Mouse (Mus musculus): ENCODE data around the gene Pnmt. TPM values are rescaled to one million over a fixed set of nuclear protein-coding genes. Genes with fewer than 3 reads are reported as not detected.

Pnmt gene
- polyA plus RNA-seq, 1 experiment, result not detected

DNA sequence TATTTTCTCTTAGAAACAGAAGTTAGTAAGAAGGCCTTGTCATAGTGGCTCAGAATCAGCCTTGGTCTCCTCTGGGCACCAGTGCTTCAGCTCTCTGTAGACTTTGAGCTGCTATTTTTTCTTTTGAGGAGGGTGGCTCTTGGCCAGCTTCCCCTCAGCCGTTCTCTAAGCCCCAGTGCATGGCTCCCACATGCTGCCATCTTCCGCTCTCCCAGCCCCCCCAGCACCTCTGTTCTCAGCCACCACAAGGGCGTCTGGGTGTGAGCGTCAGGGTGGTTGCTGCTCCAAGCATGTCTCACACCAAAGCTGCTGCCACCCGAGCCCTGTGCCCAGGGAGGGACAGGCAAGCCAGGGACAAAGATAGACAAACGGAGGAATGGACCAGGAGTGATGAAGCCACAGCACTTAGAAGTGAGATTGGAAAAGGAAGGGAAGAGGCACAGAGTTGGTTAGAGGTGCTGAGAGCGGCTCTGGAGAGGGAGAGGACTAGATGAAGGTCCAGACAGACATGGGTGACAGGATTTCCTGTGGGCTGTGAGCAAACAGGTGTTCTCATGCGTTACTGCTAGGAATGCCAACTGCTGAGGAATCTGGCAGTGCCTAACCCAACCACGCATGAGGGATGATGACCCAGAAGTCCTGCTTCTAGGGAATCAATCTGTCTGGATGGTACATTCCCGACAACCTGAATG lies 18.9 kb upstream of the Pnmt start:
- Histone ChIP-seq H3K27me3 (ENCODE audit: control insufficient read depth) (no peaks in the 10 kb centered on the region), H3K4me1 (ENCODE audit: control insufficient read depth) (no peaks in the 10 kb centered on the region; the same call in 1 of the 2 replicates), H3K36me3 (ENCODE audit: control insufficient read depth) (no peaks in the 10 kb centered on the region; the same call in 1 of the 2 replicates), H3K9me3 (ENCODE audit: control insufficient read depth, low read length) (no peaks in the 10 kb centered on the region), H3K4me3 (replicated peaks) (no peak overlapping the region)
- TF ChIP-seq GATA1 (IDR thresholded peaks at IDR 0.05; ENCODE audit: low read length) (no peak), TAL1 (IDR thresholded peaks at IDR 0.05; ENCODE audit: low read length) (no peak)

DNA sequence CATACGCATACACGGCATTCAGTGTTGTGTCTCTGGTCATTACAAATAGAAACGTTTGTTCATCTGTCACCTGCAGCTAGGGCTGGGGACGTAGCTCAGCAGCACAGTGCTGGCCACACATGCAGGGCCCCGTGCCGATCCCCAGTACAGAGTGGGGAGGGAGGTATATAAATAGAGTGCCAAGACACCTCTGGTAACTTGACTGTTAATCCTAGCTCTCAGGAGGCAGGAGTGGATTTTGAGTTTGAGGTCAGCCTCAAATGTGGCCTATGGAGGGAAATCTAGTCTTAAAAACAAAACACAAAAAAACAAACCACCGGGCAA lies 18.4 kb upstream of the Pnmt start:
- no peaks in the 10 kb centered on the region; the same call in 1 of the 2 replicates for H3K4me1 ChIP-seq (ENCODE audit: control insufficient read depth)
- H3K4me3 ChIP-seq (replicated peaks), result no peak overlapping the region
- H3K36me3 ChIP-seq (ENCODE audit: control insufficient read depth), result no peaks in the 10 kb centered on the region; the same call in 1 of the 2 replicates
- H3K9me3 ChIP-seq (ENCODE audit: control insufficient read depth, low read length), result no peaks in the 10 kb centered on the region
- H3K27me3 ChIP-seq (ENCODE audit: control insufficient read depth), result no peaks in the 10 kb centered on the region
- TF ChIP-seq GATA1 (IDR thresholded peaks at IDR 0.05; ENCODE audit: low read length) (no peak), TAL1 (IDR thresholded peaks at IDR 0.05; ENCODE audit: low read length) (no peak)

DNA sequence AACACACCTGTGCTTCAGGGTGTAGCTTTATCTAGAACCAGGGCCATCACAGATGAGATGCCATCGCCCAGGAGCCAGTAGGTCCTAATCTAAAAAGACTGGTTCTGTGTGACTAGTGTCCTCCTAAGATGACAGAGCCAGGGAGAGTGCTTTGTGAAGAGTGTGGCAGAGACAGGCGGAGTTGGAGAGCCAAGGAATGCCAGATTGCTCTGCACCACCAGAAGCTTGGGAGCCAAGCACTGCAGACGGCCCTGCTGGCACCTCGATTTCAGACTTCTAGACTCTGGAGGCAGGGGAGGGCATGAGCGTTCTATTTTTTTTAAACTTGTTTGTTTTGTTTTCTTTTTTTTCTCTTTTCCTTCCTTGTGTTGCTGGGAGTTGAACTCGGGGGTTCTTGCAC lies 16.9 kb upstream of the Pnmt start:
- no peaks in the 10 kb centered on the region for H3K27me3 ChIP-seq (ENCODE audit: control insufficient read depth)
- H3K4me1 ChIP-seq (ENCODE audit: control insufficient read depth), result no peaks in the 10 kb centered on the region; the same call in 1 of the 2 replicates
- no peak overlapping the region for H3K4me3 ChIP-seq (replicated peaks)
- H3K9me3 ChIP-seq (ENCODE audit: control insufficient read depth, low read length), result no peaks in the 10 kb centered on the region
- TF ChIP-seq TAL1 (IDR thresholded peaks at IDR 0.05; ENCODE audit: low read length), result no peak
- no peak for TF ChIP-seq GATA1 (IDR thresholded peaks at IDR 0.05; ENCODE audit: low read length)
- peaks cover 7% of the 10 kb centered on the region for H3K36me3 ChIP-seq (ENCODE audit: control insufficient read depth)

DNA sequence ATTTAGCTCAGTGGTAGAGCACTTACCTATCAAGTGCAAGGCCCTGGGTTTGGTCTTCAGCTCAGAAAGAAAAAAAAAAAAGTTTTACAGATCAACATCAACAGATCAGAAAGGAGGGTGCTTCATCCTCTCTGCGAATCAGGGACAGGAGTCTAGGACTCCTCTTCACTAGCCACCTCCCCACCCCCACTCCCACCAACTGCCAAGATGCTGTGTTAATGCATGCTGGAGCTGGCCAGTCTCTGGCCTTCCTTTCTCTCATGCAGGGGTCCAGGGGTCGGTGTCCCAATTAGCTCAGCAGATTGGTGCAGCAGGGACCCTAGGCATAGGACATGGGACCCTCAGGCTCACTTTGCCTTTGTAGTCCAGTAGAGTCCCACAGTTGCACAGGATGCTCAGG lies 15.7 kb upstream of the Pnmt start:
- H3K4me1 ChIP-seq (ENCODE audit: control insufficient read depth), result no peaks in the 10 kb centered on the region; the same call in 1 of the 2 replicates
- H3K27me3 ChIP-seq (ENCODE audit: control insufficient read depth), result no peaks in the 10 kb centered on the region
- no peaks in the 10 kb centered on the region for H3K9me3 ChIP-seq (ENCODE audit: control insufficient read depth, low read length)
- TF ChIP-seq GATA1 (IDR thresholded peaks at IDR 0.05; ENCODE audit: low read length), result no peak
- peaks cover 20% of the 10 kb centered on the region for H3K36me3 ChIP-seq (ENCODE audit: control insufficient read depth)
- no peak overlapping the region for H3K4me3 ChIP-seq (replicated peaks)

DNA sequence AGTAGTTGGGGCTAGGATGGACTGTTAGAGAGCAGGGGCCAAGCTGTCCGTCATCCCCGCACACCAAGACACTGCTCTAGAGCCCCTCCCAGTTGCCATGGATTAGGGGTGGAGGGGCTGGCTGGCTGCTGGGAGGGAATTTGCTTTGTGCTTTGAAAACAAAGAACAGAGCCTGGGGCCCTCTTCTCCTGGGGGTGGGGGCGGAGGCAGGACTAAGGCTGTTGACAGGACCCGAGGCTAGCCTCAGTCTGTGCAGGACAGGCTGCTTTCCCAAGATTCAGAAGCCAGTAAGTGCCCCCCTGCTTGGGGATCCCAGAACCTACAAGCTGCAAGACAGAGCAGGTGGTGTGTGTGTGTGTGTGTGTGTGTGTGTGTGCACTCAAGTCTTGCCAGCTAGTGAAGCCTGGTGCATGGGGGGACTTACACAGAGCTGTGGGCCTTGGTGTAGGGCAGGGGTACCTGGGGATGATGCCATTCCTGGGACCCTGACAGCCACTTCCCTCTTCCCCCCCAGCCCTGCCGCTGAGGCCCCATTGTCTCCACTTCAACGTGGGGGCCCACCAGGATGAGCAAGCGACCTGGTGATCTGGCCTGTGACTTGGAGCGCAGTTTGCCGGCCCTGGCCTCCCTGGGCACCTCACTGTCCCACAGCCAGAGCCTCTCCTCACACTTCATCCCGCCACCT lies 14.6 kb upstream of the Pnmt start:
- Histone ChIP-seq H3K4me1 (ENCODE audit: control insufficient read depth) (no peaks in the 10 kb centered on the region; the same call in 1 of the 2 replicates), H3K9me3 (ENCODE audit: control insufficient read depth, low read length) (no peaks in the 10 kb centered on the region), H3K36me3 (ENCODE audit: control insufficient read depth) (peaks cover 31% of the 10 kb centered on the region), H3K27me3 (ENCODE audit: control insufficient read depth) (no peaks in the 10 kb centered on the region), H3K4me3 (replicated peaks) (no peak overlapping the region)
- TF ChIP-seq TAL1 (IDR thresholded peaks at IDR 0.05; ENCODE audit: low read length), result no peak
- no peak for TF ChIP-seq GATA1 (IDR thresholded peaks at IDR 0.05; ENCODE audit: low read length)

DNA sequence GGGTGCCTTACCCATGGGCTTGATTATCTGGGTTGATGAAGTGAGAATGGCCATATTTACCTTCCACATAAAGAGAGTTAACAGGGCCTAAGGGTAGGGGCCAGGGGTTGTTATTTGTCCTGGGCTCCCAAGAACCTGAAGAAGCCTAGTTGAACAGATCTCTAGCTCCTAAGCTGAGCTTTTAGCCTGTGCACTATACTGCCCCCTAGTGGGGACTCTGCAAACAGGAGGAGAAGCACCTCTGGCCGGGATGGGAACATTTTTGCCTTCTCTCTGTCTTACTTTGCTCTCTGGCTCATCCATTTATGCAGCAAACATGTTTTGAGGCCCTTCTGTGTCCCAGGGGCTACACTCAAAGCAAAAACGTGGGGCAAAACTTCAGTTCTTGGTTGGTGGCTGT lies 13.8 kb upstream of the Pnmt start:
- H3K27me3 ChIP-seq (ENCODE audit: control insufficient read depth), result no peaks in the 10 kb centered on the region
- peaks cover 38% of the 10 kb centered on the region for H3K36me3 ChIP-seq (ENCODE audit: control insufficient read depth)

DNA sequence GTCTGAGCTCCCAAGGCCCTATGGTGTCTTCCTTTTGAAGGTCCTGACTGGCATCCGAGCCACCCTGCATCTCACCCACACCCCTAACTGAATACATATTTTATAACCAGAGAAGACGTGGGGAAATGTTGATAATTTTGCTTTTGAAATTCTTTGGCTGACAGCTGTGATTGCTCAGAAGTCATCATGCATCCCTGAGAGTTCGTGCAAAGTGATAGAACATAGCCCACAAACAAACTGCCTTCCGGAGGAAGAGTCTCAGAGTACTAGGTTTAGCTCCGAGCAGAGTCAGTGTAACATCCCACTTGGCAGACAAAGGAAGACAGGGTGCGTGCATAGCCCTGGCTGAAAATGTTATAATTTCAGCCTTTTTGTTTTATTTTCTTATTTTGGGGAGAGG lies 13.0 kb upstream of the Pnmt start:
- Histone ChIP-seq H3K9me3 (ENCODE audit: control insufficient read depth, low read length) (no peaks in the 10 kb centered on the region), H3K27me3 (ENCODE audit: control insufficient read depth) (no peaks in the 10 kb centered on the region), H3K4me3 (replicated peaks) (no peak overlapping the region), H3K4me1 (ENCODE audit: control insufficient read depth) (no peaks in the 10 kb centered on the region; the same call in 1 of the 2 replicates), H3K36me3 (ENCODE audit: control insufficient read depth) (peaks cover 46% of the 10 kb centered on the region)
- no peak for TF ChIP-seq GATA1 (IDR thresholded peaks at IDR 0.05; ENCODE audit: low read length)
- TF ChIP-seq TAL1 (IDR thresholded peaks at IDR 0.05; ENCODE audit: low read length), result no peak

More for the DNA sequence above, 13.8 kb upstream of the Pnmt start:
- TF ChIP-seq TAL1 (IDR thresholded peaks at IDR 0.05; ENCODE audit: low read length), result no peak
- TF ChIP-seq GATA1 (IDR thresholded peaks at IDR 0.05; ENCODE audit: low read length), result no peak
- no peaks in the 10 kb centered on the region for H3K9me3 ChIP-seq (ENCODE audit: control insufficient read depth, low read length)
- no peak overlapping the region for H3K4me3 ChIP-seq (replicated peaks)
- no peaks in the 10 kb centered on the region; the same call in 1 of the 2 replicates for H3K4me1 ChIP-seq (ENCODE audit: control insufficient read depth)

DNA sequence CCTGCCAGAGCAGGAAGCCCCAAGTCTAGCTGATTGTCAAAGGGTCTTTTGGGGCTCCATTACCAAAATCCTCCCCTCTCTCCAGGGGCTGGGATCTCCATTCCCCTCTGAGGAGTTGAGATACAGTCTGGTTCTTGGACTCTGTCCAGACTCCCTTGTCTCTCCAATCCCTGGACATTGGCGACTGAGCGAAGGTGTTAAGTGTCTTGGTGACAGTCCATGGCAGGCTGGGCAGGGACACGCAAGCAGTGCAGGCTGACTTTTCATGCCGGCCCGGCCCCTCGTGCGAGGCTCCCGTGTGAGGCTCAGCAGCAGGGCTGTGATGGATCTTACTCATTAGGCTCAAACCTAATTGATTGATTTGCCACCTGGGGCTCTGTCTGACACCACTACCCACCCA lies 12.0 kb upstream of the Pnmt start:
- no peak for TF ChIP-seq GATA1 (IDR thresholded peaks at IDR 0.05; ENCODE audit: low read length)
- TF ChIP-seq TAL1 (IDR thresholded peaks at IDR 0.05; ENCODE audit: low read length), result no peak
- H3K9me3 ChIP-seq (ENCODE audit: control insufficient read depth, low read length), result no peaks in the 10 kb centered on the region
- no peaks in the 10 kb centered on the region for H3K27me3 ChIP-seq (ENCODE audit: control insufficient read depth)
- H3K4me3 ChIP-seq (replicated peaks), result no peak overlapping the region
- H3K4me1 ChIP-seq (ENCODE audit: control insufficient read depth), result no peaks in the 10 kb centered on the region; the same call in 1 of the 2 replicates
- H3K36me3 ChIP-seq (ENCODE audit: control insufficient read depth), result peaks cover 56% of the 10 kb centered on the region

DNA sequence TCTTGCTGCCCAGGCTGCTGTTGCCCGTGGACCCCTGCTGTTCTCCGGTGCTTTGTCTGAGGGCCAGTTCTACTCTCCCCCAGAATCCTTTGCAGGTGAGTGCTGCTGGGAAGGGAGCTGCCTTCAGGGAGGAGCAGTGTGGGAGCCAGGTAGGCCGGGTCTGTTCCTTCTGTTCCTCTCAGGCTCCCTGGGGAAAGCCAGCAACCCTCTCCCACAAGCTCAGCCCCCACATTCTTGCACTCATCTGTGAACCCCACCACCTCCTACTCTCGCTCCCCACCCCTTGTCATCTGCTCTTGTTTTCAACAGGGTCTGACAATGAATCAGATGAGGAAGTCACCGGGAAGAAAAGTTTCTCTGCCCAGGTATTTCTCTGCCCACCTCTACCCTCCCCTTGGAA lies 9.5 kb upstream of the Pnmt start:
- Histone ChIP-seq H3K4me3 (replicated peaks) (no peak overlapping the region), H3K27me3 (ENCODE audit: control insufficient read depth) (no peaks in the 10 kb centered on the region), H3K9me3 (ENCODE audit: control insufficient read depth, low read length) (no peaks in the 10 kb centered on the region), H3K36me3 (ENCODE audit: control insufficient read depth) (peaks cover 72% of the 10 kb centered on the region), H3K4me1 (ENCODE audit: control insufficient read depth) (no peaks in the 10 kb centered on the region; the same call in 1 of the 2 replicates)
- no peak for TF ChIP-seq GATA1 (IDR thresholded peaks at IDR 0.05; ENCODE audit: low read length)
- no peak for TF ChIP-seq TAL1 (IDR thresholded peaks at IDR 0.05; ENCODE audit: low read length)
